Mouse (Mus musculus) activated CD4-positive, CD25-positive, alpha-beta regulatory T cell, adult 4 months (primary cell): ENCODE measurements around the gene Dcun1d1. TPM values are rescaled to one million over a fixed set of nuclear protein-coding genes. Genes with fewer than 3 reads are reported as not detected.
A peak's percentile ranks its signal among the peaks of the same experiment; 100 is the strongest.

Source experiments
- ATAC-seq: one replicate; pipeline ENCODE4 v1.8.0; 2017
- polyA plus RNA-seq, 2 experiments: library from polyadenylated mRNA; unstranded; fragments of 100-300 nt; shearing (Covaris generic); gene quantifications; one replicate each; pipeline ENCODE4 v1.2.1; 2017

The Dcun1d1 gene
- polyA plus RNA-seq, result 100 to 1,000 TPM; 110 to 118 TPM

DNA sequence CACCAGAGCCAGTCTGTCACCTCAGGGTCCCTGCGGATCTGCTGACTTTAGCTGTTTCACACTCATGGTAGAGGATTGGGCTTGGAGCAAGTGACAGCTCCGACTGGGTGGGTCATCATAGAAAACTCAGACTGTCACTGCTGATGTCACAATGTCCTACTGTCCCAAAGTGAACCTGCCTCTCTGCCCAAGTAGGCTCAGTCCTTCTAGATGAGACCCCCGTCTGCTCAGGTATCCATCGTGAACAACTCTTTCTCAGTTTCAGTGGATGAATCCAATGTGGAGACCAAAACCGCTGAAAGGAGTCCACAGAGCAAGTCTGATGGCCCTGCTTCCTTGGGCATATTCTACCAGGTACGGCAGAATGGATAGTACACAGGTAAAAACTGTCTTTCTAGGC, at the start of gene Dcun1d1:
TSS of gene Dcun1d1 (minus strand) at position 101 of the 400 bp plus-strand sequence.
- no peak for ATAC-seq

DNA sequence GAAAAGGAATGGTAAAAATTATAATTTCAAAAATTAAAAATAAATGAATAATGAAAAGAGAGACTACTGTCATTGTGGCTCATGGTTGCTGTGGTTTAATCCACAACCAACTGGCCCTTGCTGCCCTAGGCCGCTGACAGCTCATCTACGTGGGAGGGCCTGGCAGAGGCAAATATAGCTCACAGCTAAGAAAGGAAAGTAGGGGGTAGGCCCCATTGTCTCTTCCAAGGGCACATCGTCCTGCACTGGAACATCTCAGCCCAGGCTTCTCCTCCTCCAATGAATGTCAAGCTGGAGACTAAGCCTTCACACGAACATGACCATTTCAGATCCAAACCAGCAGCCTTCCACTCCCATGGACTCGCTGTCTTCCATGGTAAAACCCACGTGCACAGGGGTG, 49.0 kb upstream of the Dcun1d1 start:
- no peak for ATAC-seq

DNA sequence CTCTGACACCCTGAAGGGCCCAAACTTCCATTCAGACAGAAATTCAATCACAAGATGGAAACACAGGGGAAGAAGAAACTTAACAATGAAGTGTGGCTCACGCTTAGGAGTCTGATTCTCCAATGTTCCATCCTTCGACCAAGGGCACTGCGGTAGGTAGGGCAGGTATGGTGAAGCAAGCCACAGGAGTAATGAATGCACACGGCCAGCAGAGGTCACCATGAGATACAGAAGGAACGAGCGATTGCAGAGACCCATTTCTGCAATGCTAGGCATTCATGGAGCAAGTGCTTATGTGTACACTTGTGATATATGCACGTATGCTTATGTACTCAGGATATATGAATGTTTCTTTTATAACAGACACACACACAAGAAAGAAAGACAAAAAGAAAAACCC, 36.3 kb upstream of the Dcun1d1 start:
- peak; percentile 81 for ATAC-seq

DNA sequence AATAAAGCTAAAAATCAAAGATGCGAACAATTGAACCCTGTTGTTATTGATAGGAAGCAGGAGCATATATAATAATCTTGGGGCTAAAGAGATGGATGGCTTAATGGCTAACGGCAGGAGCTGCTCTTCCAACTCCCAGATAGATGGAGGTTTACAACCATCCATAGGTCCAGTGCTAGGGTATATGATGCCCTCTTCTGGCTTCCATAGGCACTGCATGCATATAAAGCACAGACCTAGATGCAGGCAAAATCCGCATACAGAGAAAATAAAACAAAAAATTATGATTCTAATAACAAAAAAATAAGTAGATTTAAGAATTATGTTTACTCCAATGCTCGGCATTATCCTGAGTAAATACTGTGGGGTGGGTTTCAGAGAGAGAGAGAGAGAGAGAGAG, 35.7 kb upstream of the Dcun1d1 start:
- ATAC-seq, result no peak

DNA sequence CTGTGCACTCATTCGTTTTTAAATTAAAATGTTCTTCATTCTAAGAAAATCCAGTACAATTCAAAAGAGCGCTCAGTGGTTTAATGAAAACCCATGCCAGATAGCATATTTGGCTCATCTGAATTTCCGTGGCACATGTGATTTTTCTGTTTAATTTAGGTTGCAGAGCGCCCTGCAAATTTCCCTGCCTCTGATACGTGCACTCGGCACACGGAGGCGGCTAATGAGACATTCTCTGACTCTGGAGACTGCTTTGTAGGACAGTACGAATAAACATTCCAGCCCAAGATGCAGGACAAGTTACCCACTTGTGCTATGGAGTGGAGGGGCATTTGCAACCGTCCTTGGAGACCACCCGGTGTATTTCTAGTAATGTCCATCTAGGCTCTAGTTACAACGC, 33.9 kb upstream of the Dcun1d1 start:
- ATAC-seq, result no peak

DNA sequence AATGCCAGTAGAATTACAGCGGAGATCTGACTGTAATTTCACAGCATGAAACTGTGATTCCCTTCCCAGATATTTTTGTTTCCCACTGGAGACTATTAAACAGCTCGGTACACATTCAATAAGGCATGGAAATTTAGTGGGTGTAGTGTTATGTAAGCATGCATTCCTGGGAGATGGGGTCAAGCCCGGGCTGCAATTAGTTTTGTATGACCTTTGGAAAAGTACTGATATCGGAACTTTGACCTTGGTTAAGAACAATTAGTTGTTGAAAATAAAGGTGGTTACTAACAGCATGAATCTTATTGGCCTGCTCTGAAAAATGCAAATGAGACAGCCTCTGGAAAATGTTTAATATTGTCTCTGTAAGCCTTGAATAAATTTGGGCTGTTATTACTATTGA, 33.2 kb upstream of the Dcun1d1 start:
- no peak for ATAC-seq

DNA sequence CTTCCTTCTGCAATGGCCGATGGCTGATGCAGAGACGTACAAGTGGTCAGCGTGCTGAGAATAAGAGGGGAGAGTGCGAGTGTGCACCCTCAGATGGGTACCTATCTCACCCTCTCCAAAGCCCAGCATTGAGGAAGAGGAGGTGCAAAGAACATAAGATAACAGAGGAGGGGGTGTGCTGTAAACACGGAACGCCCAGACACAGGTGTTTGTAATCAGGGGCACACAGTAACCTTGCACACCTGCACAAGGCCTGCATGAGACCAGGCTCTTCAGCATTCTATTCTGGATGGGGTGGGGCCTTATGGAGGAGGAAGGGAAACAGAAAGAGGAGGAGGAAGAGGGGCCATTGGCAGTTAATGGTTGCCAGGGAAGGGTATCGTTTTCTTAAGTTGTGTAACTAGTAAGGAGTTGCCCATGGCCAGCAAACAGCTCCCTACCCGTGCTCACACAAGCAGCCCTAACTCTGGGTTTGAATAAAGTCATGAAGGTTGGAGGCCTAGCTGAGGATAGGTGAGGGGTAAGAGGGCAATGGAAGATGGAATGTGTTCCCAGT, 30.2 kb upstream of the Dcun1d1 start:
- ATAC-seq, result no peak

DNA sequence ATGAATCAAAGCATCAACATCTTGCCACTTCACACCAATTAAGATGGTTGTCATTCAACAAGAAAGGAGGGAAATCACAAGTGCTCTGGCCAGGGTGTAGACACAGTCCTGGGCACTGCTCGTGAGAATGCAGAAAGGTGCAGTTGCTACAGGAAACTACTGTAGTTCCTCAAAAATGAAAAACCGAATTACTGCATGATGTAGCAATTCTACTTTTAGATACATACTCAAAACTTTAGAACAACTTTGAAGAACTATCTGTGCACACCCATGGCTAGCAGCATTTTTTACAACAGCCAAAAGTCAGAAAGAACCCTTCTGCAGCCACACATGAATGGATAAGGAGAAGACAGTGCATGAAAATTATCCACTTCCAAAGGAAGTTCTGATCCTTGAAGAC, 29.2 kb upstream of the Dcun1d1 start:
- no peak for ATAC-seq

DNA sequence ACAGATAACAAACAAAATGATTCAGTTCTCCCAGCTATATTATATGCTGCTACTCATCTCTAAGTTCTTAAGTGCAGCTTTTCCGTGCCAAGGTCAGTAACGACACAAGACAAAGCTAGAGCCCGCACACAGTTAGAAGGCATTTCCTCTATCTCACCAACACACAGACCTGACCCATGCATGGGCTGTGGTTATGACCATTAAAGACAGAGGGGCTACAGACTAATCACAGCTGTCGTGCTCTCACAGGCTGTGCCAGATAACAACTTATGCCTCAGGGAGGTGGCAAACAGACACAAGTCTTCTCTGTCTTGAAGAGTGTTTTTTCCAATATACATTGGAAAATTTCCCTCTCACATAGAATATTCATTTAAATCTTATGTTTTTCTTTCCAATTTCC, 27.7 kb upstream of the Dcun1d1 start:
- no peak for ATAC-seq

DNA sequence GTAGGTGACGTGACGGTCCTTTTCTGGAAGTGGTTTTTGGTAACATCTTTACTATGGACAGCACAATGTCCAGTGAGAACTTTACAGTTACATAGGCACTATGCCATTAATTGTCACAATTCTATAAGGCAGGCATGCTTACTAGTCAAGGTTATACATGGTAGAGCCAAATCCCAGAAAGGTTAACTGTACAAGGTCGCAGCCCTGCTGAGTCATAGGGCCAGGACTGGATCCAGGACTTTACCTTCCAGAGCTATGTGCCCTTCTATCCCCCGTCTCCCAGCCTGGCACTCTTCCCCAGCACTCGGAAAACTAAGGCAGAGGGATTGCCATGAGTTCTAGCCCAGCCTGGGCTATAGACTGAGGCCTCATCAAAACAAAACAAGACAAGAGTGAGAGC, 26.7 kb upstream of the Dcun1d1 start:
- no peak for ATAC-seq

DNA sequence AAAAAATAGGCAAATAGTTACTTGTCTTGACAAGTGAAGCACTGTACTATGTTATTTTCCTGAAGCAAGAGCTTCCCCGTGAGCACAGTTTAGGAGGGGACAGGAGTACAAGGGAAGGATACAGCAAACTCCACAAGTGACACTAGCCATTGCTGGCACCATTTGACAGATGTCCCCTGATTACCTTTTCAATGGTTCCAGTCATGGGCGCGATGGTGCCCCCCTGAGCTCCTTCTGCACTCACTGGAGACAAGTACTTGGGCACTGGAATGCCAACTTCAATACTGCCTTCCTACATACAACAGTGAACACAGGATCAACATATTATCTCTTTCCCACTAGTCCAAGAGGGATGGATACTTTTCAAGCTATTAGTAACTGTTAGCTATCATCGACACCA, 26.2 kb upstream of the Dcun1d1 start:
- ATAC-seq, result no peak

DNA sequence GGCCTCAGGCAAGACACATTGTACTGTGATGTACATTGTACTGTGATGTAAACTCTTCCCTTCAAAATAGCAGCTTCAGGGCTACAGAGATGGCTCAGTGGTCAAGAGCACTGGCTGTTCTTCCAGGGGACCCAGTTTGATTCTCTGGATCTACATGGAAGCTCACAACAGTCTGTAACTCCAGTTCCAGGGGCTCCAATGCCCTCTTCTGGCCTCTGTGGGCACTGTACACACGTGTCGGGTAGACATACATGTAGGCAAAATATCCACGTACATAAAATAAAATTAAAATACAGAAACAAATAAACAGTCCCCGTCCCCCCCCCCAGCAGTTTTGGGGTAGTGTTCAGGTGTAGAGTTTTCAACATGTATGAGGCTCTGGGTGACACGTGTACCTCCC, 25.7 kb upstream of the Dcun1d1 start:
- ATAC-seq, result no peak

DNA sequence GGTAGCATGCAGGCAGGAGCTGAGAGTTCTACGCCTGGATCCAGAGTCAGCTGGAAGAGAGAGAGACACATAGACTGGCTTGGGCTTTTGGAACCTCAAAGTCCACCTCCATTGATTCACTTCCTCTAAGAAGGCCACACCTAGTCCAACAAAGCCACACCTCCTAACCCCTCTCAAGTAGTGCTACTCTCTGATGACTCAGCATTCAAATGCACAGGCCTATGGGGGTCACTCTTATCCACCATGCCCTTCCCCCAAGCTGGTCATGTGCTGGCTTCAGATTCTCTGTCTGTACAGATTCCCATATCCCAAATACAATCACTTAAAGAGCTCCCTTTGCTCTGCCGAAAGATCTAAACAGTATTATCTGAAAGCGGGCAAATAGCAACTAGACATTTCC, 20.0 kb upstream of the Dcun1d1 start:
- ATAC-seq, result no peak

DNA sequence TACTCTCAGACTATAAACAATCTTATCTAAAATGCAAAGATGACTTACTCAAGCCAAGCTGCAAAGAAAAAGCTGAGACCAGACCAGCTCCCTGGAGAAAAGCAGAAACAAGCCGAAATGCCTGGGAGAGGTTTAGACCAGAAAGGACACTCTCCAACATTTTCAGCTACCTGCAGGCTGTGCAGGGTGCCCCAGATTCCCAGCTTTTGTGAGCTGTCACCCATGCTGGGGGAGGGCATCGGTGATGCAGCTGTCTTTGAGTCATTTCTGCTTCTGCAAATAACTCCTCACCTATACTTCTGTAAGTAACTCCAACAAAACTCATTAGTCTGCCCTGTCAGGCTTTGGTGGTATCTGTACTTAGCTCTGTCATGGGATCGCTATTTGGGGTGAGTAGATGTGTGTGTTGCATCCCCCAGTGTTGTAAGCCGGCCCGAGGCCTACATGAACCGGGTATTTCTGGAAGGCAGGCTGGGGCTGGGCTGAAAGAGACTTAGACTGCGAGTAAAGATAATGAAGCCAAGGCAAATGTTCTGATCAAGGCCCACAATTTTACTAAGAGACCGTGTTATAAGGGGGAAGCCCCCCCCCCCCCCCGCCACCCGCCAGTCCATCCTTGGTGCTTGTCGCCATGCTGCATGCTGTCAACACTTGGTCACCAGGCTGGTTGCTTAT, 17.8 kb upstream of the Dcun1d1 start:
- ATAC-seq, result no peak

DNA sequence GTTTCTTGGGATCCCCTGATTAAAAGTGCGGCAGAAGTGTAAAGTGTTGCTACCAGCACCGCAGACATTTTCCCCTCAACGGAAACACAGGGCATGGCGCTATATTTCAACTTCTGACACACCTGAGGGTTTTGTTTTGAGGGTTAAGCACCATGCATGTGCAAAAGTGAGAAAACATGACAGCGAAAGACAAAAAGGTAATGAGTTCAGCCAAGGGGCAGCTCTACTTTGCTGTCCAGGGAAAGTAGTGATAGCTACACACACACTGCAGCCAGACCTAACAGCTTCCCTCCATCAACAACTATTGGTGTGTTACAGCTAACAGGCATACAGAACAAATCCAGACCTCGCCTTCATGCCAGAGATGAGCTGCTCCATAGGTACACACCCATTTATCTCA, 16.6 kb upstream of the Dcun1d1 start:
- no peak for ATAC-seq

DNA sequence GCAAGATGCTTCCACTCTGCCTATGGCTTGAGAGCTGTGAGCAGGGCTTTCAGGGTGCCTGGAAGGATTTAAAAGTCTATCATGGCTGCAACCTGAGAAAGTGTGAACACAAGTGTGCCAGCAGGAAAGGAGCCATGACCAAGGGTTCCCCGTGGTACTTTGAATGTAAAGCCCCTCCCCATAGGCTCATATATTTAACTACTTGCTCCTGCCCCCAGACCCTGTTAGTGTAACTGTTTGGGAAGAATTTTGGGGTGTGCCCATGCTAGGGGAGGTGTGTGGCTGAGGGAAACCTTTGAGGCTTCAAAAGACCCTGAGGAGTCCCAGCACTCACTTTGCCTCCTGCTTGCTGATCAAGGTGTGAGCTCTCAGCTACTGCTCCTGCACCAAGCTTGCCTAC, 15.9 kb upstream of the Dcun1d1 start:
- ATAC-seq, result no peak

DNA sequence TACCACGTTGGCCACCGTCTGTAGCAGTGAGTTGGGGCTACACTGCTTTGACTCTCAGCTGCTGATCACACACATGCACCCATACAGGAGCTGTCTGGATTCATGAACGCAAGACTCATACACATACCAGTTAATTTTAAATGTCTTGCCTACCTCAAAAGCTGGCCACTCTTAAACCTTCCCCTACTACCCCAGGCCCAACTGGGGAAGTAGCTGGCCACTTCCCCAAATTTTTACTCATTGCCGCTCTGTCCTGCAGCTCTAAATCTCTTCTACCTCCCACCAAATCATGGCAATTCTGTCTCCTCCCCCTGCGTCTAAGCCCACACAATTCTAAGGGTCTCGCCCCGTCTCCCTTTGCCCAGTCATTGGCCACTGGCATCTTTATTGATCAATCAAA, 11.0 kb upstream of the Dcun1d1 start:
- no peak for ATAC-seq

DNA sequence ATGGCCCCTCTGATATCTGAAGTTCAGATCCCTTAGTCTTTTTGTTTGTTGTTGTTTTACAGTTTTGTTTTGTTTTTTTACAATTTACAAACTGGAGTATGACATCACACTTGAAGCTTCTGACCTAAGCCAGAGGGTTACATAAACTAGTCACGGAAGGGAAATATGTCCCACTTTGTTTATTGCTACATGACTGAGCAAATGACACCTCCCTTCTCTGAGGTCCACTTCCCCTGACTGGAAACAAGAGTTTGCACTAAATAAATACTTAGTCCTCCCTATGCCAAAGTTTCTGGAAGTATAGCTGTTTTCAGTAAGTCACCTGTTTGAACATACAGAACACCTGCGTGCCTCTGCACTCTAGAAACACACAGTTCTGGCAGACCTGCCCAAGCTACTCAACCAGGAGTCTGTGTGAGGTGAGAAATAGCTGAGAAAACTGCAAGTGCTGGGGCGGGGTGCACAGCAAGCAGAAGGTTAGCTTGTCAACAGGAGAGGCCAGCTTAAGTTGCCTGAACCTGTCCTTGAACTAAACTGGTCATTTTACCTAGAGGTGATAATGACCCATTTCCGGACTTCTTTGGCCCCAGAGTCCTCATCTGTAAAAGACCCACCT, 3.4 kb upstream of the Dcun1d1 start:
- no peak for ATAC-seq

DNA sequence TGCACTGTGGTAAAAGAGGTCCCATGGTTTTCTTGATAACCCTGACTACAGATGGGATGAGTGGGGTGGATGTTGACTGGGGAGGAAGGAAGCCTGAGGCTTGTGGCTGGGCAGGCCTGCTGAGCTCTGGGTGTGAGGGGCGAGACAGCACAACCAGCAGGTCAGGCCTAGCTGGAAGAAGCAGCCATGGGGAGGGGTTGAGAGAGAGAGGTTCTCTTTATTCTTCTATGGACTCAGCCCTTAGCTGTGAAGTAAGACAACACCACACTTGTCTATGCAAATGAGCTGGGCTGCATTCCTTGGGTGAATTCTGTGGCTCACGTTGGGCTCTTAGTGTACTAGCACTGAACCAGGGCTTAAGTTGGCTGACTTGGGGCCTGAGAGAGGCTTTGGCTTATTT, 2.8 kb upstream of the Dcun1d1 start:
- ATAC-seq, result no peak

DNA sequence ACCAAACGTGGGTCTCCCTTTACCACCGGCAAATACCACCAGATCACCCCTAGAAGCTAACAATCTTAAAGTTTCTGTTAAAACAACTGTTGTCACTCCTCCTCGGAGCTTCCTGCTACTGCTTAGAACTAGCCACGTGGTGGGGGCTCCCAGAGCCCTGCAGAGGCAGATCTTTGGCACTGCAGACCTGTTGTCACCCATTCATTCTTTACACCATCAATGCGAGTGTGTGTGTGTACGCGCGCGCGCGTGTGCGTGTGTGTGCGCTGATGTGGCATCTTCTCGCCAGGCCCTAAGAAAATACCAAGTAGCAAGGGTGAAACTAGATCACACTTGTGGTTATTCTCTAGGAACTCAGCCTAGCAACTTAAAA, 3.9 kb downstream of the Dcun1d1 start:
- ATAC-seq, result peak; percentile 57

DNA sequence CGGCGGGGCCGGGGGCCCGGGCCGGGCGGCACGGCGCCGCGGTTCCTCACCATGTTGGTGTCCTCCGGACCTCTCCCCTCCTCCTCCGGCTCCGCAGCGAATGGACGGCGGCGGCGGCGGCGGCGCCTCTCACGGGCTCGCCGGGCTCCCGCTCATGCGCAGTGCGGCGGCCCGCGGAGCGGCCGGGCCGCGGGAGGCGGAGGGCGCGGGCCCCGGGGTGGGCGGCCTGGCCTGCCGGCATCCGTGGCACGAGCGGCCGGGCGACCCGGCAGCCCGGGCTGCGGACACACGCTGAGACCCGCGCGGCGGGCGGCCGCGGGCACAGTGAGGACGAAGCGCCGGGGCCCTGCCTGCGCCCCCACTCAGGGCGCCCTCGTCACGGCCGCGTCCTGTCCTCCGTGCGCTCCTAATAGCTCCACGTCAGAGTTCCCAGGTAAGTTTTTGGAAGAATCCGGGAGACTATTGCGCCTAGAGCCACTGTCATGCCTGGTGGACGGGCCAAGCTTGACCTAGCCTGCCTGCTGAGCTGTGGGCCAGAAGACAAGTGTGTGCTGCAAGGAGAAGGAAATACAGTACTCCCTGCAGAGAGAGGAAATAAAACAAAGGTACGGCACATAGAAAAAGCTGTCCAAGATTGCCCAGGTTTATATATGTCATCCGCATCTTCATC, 4.4 kb downstream of the Dcun1d1 start:
- ATAC-seq, result peak; percentile 61

DNA sequence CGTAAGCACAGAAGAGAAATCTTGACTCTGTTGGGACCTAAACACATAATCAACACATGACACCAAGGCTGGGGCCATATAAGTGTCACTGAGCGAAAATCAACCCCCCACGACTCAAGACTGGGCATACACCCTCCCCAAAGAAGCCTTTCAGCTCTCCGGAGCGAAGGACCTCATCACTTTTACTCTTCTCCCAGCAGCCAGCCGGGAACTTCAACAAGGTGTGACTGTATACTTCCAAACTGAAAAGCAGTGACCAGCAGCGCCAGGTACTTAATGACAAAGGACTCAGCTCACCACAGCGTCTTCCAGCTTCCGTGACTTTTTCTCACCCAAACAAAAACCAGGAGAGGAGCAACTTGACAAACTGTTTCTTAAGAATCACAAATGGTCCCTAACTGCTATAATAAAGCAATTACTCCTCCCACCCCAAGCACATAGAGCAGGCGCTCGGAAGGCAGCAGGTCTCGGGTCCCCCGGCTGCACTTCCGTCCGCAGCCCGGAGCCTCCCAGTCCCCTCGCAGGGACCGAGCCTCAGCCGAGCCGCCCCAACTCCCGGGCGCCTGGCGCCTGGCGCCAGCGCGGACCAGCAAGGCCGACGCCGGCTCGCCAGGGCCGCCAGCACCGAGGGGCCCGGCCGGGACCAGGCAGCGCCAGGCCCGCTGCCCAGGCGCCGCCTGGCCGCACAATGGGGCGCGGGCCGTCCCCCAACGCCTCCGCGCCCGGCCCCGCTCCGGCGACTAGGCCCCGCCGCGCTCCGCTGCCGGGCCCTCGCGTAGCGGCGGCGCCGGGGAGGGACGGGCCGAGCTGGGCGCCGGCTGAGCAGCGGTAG, 5.1 kb downstream of the Dcun1d1 start:
- peak; percentile 70 for ATAC-seq

DNA sequence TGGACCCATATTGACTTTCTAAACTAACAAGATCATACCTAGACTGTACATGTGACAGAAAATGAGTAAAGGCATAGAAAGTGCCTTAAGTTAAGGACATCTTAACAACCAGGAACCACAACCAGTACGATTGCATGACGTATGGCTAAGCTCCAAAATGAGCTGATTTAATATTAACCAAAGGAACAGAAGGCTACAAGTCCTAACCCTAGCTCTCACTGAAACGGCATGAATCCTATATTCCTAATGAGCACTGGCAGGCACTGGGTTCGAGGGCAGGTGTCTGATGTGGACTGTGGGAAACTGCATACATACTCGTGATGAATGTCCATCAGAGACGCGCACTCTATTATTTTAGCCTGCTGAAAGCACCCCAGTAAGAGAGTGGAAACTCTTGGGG, 5.9 kb downstream of the Dcun1d1 start:
- no peak for ATAC-seq
